Mouse (Mus musculus) lung, embryonic 16.5 days (tissue): ENCODE measurements around the gene Kdelr3. TPM values are rescaled to one million over a fixed set of nuclear protein-coding genes. Genes with fewer than 3 reads are reported as not detected.

Experiments used
- ATAC-seq: fragments of 200-750 bp; cut with Nextera tagmentation; 2 replicates; pipeline ENCODE4 v1.8.0; 2017; ENCODE audit warnings: low read depth, mild to moderate bottlenecking, moderate library complexity
- H3K27ac ChIP-seq: fragments of 300-500 bp; sonication (generic); 2 replicates; pipeline ENCODE4 v1.5.1; 2014; ENCODE audit warnings: mild to moderate bottlenecking, control low read depth, low read length
- H3K27me3 ChIP-seq: fragments of 300-500 bp; sonication (generic); 2 replicates; pipeline ENCODE4 v1.6.1; 2014; ENCODE audit warnings: low read depth, low read length, mixed read lengths; ENCODE audit not compliant: control insufficient read depth, insufficient read depth
- H3K36me3 ChIP-seq: fragments of 300-500 bp; sonication (generic); 2 replicates; pipeline ENCODE4 v1.6.1; 2014; ENCODE audit warnings: low read length; ENCODE audit not compliant: control insufficient read depth, insufficient read depth
- H3K4me1 ChIP-seq: fragments of 300-500 bp; sonication (generic); replicated peaks from 2 replicates; pipeline ENCODE4 v1.6.1; 2014; ENCODE audit warnings: low read length, mixed read lengths; ENCODE audit not compliant: control insufficient read depth, insufficient read depth
- H3K4me2 ChIP-seq: fragments of 300-500 bp; sonication (generic); 2 replicates; pipeline ENCODE4 v1.6.1; 2014; ENCODE audit warnings: low read depth, low read length, control low read depth
- H3K4me3 ChIP-seq: fragments of 300-500 bp; sonication (generic); 2 replicates; pipeline ENCODE4 v1.5.1; 2014; ENCODE audit warnings: mild to moderate bottlenecking, low read length, control low read depth
- H3K9ac ChIP-seq: fragments of 300-500 bp; sonication (generic); 2 replicates; pipeline ENCODE4 v1.6.1; 2014; ENCODE audit warnings: low read length, control low read depth
- H3K9me3 ChIP-seq: fragments of 300-500 bp; sonication (generic); 2 replicates; pipeline ENCODE4 v1.6.1; 2016; ENCODE audit warnings: low read length; ENCODE audit not compliant: control insufficient read depth
- WGBS: fragments of 180-500 bp; shearing (Covaris S2); extraction: QIAGEN DNeasy Blood & Tissue Kit; methylation state at CpG from one replicate; pipeline ENCODE4 v1.1.7; 2014; 5-methylcytosine and 5-hydroxymethylcytosine counted together
- polyA plus RNA-seq: library from polyadenylated mRNA; unstranded; fragments of >200 nt; fragmentation: Nextera tagmentation; extraction: Ambion mirVana; gene quantifications from 2 replicates; pipeline ENCODE4 v1.2.1, GENCODE M21; 2015

Kdelr3 gene
- polyA plus RNA-seq = 75.3 and 78.6 TPM in 2 replicates

DNA sequence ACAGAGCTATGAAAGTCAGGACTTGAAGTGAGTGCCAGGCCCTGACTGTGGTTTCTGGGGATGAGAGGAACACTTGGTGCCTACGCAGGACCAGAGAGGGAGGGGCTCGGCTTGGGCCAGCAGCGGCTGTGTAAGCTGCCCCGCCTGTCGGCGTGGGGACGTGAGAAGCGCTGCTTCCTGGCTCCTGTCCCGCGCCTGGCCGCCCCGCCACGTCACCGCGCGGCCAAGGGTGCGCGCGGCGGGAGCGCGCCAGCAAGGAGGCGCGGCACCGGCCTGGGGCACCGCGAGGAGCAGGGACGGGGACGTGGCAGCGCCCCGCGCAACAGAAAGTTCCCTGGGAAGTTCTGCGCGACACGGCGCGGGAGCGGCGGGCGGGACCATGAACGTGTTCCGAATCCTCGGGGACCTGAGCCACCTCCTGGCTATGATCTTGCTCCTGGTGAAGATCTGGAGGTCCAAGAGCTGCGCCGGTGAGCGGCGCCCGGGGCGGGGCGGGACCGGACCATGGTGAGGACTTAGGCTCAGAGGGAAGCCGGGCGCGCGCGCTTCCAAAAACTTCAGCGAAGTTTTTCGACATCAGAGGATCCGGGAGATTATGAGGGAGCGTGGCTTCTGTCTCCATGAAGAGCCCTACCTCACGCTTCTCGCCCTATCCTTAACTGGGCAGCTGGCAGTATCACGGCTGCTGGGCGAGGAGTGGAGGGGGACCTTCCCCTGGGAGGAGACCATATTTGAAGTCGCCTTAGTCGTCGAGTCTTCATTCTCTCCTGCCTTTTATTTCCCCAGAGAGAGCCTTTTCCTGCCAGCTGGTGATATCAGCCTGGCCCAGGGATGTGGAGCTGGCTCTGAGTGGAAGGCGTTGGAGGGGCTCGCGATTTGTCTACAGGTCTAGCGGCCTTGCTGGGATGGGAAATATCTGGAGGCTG is at the start of gene Kdelr3:
Gene Kdelr3, plus strand, starts transcription at position 241 of the 926 bp plus-strand sequence.
- WGBS = under 1% methylated on average over 70 of the region's 71 CpGs
- Histone ChIP-seq H3K4me1 (peaks cover 7% of the 10 kb centered on the region), H3K27me3 (peaks cover 21% of the 10 kb centered on the region)

DNA sequence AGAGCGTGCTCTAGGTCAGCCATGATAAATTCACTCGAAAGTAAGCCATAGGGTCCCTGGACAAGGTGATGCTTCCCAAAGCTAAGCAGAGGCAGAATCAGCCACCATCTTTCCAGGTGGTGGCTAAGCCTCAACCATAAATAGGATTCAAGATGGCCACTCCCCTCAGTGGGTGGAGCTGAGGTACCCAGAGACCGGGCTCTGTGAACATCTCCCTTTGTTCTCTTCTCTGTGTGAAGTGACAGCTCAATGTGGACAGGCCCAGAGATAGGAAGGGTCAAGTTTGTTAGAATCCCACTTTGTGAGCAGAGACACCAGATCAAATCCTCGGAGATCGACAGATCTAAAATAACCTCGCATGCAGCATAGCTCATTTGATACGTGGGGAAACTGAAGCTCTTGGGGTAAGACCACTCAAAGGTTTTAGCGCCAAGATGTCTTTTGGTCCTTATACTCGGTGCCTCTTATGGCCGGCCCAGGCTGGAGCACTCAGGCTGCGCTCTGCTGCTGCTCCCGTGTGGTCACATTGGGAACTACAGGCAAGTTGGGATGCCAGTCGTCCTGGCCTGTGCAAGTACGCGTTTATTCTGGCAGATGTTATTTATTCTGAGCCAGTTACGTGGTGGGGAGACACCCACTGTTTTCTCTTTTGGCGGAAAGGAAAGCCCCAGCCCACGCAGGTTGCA is 49.5 kb upstream of the Kdelr3 start:
- Histone ChIP-seq H3K36me3 (no peaks in the 10 kb centered on the region), H3K4me3 (no peak overlapping the region), H3K4me1 (peaks cover 6% of the 10 kb centered on the region), H3K9me3 (no peaks in the 10 kb centered on the region), H3K9ac (no peak overlapping the region), H3K27me3 (no peaks in the 10 kb centered on the region; the same call in 1 of the 2 replicates), H3K27ac (no peak overlapping the region), H3K4me2 (no peak overlapping the region)
- WGBS = 6% methylated on average over 18 of the region's 18 CpGs
- ATAC-seq = peak; percentile 81

More for the DNA sequence above, at the start of gene Kdelr3:
- Histone ChIP-seq H3K9me3 (no peaks in the 10 kb centered on the region), H3K4me3 (peak within 1 kb of the TSS; percentile 67), H3K9ac (peak within 1 kb of the TSS; percentile 82), H3K27ac (peak within 1 kb of the TSS; percentile 44; the same call in 1 of the 2 replicates), H3K4me2 (peak within 1 kb of the TSS; percentile 83), H3K36me3 (no peaks in the 10 kb centered on the region)
- peak; percentile 85 for ATAC-seq

GRCm38 (mm10) chr15:79469577-79469976 is 46.6 kb upstream of the Kdelr3 start:
- Histone ChIP-seq H3K27ac (no peak overlapping the region), H3K4me1 (peaks cover 2% of the 10 kb centered on the region; the same call in 1 of the 2 replicates), H3K4me3 (no peak overlapping the region), H3K4me2 (no peak overlapping the region), H3K27me3 (no peaks in the 10 kb centered on the region), H3K9ac (no peak overlapping the region), H3K36me3 (no peaks in the 10 kb centered on the region), H3K9me3 (no peaks in the 10 kb centered on the region)
- ATAC-seq = no peak
- WGBS = 65% methylated on average over 5 of the region's 5 CpGs

GRCm38 (mm10) chr15:79470583-79470982 is 45.6 kb upstream of the Kdelr3 start:
- H3K4me2 ChIP-seq = peak overlapping the region; percentile 41
- H3K36me3 ChIP-seq = no peaks in the 10 kb centered on the region
- H3K4me3 ChIP-seq = peak overlapping the region; percentile 29
- no peak overlapping the region for H3K27ac ChIP-seq
- H3K9ac ChIP-seq = no peak overlapping the region
- no peak for ATAC-seq
- WGBS = 17% methylated on average over 17 of the region's 17 CpGs
- no peaks in the 10 kb centered on the region for H3K27me3 ChIP-seq
- H3K9me3 ChIP-seq = no peaks in the 10 kb centered on the region
- no peaks in the 10 kb centered on the region for H3K4me1 ChIP-seq

DNA sequence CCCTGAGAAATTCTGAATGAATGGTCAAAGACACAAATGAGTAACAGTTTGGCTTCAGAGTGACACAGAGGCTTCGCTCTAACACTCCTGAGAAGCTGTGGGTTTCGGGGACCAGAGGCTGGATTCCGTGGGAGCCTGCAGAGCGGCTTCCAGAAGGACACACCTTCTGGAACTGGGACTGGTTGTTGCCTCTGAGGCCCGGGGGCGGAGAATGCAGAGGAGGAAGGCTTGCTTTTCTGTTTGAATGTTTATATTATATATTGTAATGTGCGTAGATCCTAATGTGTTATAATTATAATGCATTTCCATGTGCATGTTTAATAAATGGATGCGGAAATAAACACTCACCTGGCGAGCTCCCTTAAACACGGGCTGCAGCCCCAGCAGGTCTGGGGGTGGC is 45.1 kb upstream of the Kdelr3 start:
- H3K36me3 ChIP-seq = no peaks in the 10 kb centered on the region
- H3K9me3 ChIP-seq = no peaks in the 10 kb centered on the region
- ATAC-seq = no peak
- peak overlapping the region; percentile 41 for H3K4me2 ChIP-seq
- H3K9ac ChIP-seq = no peak overlapping the region
- no peaks in the 10 kb centered on the region for H3K27me3 ChIP-seq
- H3K4me1 ChIP-seq = no peaks in the 10 kb centered on the region
- H3K4me3 ChIP-seq = peak overlapping the region; percentile 29
- 33% methylated on average over 10 of the region's 10 CpGs for WGBS
- H3K27ac ChIP-seq = no peak overlapping the region

GRCm38 (mm10) chr15:79473042-79473441 is 43.2 kb upstream of the Kdelr3 start:
- H3K27me3 ChIP-seq = no peaks in the 10 kb centered on the region
- H3K9me3 ChIP-seq = no peaks in the 10 kb centered on the region
- no peaks in the 10 kb centered on the region for H3K4me1 ChIP-seq
- H3K4me3 ChIP-seq = no peak overlapping the region
- no peak overlapping the region for H3K4me2 ChIP-seq
- 80% methylated on average over 5 of the region's 5 CpGs for WGBS
- H3K9ac ChIP-seq = no peak overlapping the region
- ATAC-seq = no peak
- H3K27ac ChIP-seq = no peak overlapping the region
- no peaks in the 10 kb centered on the region for H3K36me3 ChIP-seq

GRCm38 (mm10) chr15:79473638-79474355 is 42.4 kb upstream of the Kdelr3 start:
- H3K27ac ChIP-seq = no peak overlapping the region
- WGBS = 51% methylated on average over 12 of the region's 12 CpGs
- H3K9ac ChIP-seq = no peak overlapping the region
- no peaks in the 10 kb centered on the region for H3K9me3 ChIP-seq
- no peak overlapping the region for H3K4me2 ChIP-seq
- ATAC-seq = no peak
- no peaks in the 10 kb centered on the region for H3K36me3 ChIP-seq
- H3K4me1 ChIP-seq = no peaks in the 10 kb centered on the region
- no peaks in the 10 kb centered on the region for H3K27me3 ChIP-seq
- H3K4me3 ChIP-seq = no peak overlapping the region

DNA sequence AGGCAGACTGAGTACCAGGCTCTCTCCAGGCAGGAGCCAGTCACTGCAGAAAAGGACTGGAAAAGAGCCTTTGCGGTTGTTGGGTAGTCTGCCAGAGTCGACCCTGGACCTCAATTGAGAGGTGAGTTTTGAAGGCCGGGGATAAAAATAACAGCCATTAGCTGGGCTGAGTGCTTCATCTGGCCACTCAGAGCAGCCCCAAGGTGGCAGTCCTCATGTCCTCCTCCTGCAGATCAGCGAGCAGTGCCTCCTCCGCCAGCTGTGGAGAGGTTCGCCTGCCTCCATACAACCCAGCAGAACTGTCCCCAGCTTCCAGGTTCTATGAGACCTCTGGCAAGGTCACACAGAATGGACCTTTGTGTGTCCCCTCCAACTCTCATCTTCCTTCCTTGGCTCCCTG is 39.0 kb upstream of the Kdelr3 start:
- WGBS = 36% methylated on average over 6 of the region's 6 CpGs
- no peak for ATAC-seq
- no peak overlapping the region for H3K9ac ChIP-seq

More for the DNA sequence above, 39.0 kb upstream of the Kdelr3 start:
- Histone ChIP-seq H3K4me1 (no peaks in the 10 kb centered on the region), H3K4me2 (no peak overlapping the region), H3K27ac (no peak overlapping the region), H3K27me3 (peaks cover 4% of the 10 kb centered on the region), H3K9me3 (no peaks in the 10 kb centered on the region), H3K36me3 (no peaks in the 10 kb centered on the region), H3K4me3 (no peak overlapping the region)
